Mouse (Mus musculus) naive thymus-derived CD4-positive, alpha-beta T cell, adult 2 months (primary cell): ENCODE data around the gene Urod.

Source experiments
- DNase-seq: peaks from one replicate; pipeline ENCODE4 v3.0.0-alpha.2; 2011; ENCODE audit warnings: low read depth

Gene Urod

DNA sequence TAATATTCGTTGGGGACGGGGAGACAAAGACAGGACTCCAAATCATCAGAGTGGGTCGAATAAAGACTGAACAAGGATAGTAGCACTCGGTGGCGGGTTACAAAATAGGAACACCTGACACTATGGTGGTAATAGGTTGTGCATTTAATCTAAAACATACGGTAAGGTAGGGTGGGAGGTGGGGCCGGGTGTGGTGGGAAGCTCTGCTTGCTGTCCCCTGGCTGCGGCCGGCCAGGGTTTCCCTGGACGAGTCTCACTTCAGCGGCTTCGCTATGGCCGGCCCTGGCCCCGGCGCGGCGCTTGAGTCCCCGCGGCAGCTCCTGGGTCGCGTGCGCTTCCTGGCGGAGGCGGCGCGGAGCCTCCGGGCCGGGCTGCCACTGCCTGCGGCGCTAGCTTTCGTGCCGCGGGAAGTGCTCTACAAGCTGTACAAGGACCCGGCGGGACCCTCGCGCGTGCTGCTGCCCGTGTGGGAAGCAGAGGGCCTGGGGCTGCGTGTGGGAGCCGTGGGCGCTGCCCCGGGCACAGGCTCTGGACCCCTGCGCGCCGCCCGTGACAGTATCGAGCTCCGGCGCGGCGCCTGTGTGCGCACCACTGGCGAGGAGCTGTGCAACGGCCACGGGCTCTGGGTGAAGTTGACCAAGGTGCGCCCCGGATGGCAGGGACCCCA is 1.1 kb upstream of the Urod start, which contains the start of gene Hectd3:
Gene Hectd3 (plus strand): TSS at position 187 of the 667 bp plus-strand sequence.
- DNase-seq = peak; percentile 69

DNA sequence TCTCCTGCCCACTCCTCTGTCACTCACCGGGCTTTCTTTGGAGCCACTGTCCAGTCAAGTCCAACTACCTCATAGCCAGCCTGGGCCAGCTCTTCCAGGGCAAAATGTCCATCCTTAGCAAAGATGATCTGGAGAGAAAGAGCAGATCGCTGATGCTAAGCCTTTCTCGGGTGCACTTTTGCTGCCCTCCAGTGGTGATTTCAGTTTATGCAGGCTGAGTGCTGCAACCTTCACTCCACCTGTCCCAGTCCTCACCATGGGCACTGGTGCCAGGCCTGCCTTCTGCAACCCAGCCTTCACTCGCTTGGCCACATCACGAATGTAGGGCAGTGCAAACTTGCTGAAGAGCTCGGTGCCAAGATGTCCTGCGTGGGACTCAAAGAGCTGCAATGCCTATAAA is 2.8 kb downstream of the Urod start:
- peak; percentile 88 for DNase-seq

DNA sequence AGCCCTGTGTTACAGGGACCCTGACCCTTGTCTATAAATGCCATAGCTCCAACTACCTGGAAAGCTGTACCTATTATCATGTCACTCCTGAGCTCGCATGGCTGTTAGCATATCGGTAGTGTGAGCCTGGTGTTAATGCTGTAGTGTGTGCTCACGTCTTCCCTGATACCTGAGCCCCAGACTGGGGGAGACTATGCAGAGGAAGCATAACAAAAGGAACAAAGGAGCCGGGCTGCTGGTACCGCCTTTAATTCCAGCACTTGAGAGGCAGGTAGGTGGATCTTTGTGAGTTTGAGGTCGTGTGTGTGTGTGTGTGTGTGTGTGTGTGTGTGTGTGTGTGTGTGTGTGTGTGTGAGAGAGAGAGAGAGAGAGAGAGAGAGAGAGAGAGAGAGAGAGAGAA is 4.5 kb downstream of the Urod start:
- no peak for DNase-seq

DNA sequence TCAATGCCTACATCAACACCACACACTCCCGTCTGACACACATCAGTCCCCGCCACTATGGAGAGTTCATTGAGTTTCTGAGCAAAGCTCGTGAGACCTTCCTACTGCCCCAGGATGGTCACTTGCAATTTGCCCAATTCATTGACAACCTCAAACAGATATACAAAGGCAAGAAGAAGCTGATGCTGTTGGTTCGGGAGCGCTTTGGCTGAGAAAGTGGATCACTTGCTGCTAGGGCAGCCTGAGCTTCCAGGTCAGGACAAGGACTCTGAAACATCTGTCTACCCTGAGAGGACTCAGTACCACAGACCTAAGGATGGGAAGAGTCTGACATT is 7.1 kb downstream of the Urod start:
- no peak for DNase-seq

DNA sequence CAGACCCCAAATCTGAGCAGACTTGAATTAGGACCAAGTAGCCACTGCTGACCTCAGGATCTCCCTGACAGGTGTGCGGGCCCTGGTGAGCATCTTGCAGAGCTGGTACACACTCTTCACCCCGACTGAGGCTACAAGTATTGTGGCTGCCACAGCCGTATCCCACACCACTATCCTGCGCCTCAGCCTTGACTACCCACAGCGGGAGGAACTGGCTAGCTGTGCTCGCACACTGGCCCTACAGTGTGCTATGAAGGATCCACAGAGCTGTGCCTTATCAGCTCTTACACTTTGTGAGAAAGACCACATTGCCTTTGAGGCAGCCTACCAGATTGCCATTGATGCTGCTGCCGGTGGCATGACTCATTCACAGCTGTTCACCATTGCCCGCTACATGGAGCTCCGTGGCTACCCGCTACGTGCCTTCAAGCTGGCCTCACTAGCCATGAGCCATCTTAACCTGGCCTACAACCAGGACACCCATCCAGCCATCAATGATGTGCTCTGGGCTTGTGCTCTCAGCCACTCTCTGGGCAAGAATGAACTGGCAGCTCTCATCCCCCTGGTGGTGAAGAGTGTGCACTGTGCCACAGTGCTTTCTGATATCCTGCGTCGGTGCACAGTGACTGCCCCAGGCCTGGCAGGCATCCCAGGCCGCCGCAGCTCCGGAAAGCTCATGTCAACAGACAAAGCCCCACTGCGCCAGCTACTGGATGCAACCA is 7.7 kb downstream of the Urod start:
- peak; percentile 72 for DNase-seq

DNA sequence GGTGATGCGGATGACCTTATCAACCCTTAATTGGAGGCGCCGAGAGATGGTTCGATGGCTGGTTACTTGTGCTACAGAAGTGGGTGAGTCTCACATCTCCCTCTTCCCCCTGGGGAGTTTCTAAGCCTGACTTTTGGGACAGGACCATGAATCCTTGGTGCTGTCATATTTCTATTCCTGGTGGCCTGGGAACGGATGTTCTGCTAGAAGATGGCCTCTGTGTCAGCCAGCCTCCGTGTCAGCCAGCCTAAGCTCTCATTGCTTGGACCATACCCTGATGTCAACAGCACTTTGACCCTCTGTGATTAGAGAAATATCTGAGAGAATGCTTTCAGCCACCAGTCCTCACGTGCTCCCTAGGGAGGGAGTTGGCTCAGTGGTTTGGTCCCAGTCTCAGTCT is 8.5 kb downstream of the Urod start:
- no peak for DNase-seq

DNA sequence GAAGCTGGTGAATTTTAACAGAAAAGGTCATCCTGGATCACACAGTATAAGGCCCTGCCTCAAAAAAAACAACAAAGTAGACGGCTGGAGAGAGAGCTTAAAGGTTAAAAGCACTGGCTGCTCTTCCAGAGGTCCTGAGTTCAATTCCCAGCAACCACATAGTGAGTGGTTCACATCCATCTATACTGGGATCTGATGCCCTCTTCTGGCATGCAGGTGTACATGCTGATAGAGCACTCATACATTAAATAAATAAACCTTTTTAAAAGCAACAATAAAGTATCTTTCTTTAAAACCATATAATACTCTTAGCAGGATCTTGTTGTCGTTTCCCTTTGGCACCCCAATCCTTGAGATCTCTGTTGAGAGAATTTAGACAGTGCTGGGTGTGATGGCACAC is 17.7 kb downstream of the Urod start:
- no peak for DNase-seq

DNA sequence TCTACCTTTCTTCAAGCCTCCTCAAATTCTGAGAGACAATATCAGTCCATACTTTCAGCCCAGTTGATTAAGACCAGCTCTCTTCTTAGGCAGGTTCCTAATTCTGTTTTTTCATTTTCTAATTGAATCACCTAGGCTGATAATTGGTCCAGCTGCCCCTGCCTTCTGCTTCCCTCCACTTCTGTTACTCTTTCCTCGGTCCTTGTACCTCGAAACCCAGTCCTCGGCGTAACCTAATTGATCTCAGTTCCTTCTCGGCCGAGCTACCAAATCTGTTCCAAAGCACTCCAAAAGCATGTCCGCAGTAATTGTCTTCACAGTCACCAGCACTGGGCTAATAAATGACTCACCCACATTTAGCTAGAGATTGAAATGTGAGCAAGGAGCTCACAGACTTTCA is 39.3 kb downstream of the Urod start:
- DNase-seq = no peak

DNA sequence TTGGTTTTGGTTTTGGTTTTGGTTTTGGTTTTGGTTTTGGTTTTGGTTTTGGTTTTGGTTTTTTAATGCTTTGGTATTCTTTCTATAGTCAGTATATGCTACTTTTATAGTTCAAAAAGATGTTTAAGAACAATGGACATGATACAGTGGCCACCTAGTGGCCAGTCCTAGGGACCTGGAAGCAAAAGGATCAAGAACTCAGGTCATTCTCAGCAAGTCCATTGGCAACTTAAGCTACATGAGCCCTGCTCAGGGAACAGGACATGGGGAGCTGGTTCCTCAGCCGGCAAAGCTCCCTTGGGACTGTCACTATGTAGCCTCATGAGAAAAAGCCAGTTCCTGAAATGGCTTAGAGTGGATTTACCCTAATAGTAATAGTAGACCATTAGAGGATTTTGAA is 42.6 kb downstream of the Urod start:
- peak; percentile 21 for DNase-seq

DNA sequence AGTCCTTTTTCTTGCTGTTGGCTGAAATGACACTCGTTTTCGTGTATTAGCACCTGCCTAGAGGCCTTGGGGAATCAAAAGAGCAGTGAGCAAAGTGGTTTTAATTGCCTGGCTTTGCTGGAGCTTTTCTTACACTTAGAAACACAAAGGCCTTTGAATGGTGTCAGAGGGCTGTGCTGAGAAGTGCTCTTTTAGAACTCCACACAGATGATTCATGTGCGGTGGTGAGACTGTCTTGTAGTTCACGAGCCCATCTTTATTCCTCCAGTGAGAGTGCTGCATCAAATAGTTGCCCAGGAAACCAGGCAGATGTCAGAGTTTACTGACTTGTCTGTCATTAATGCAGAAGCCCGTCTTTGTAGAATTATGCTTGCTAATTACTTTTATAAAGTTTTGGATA is 50.2 kb downstream of the Urod start:
- DNase-seq = no peak

DNA sequence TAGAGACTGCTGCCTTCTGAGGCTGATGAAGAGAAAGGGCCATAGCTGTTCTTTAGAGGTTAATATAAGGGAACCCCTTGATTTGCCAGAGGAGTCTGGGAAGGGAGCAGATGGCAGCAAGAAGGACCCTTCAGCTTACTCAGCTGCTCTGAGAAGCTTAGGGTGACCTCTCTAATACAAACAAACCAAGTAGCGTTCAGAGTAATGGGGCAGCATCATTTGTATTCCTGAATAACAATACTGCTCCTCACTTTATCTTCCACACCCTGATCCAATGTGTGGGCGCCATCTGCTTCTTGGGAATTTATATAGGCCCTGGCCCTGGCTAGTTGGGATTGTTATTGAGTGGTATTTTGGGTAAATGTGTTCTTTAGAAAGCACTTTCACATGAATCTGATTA is 51.5 kb downstream of the Urod start:
- no peak for DNase-seq
